Mouse (Mus musculus): ENCODE results near the gene Sdk1. TPM values are rescaled to one million over a fixed set of nuclear protein-coding genes. Genes with fewer than 3 reads are reported as not detected.

Gene Sdk1
- polyA plus RNA-seq, 1 experiment from 2014 or later, result 2.0 TPM

GRCm38 (mm10) chr5:141676371-141676770 lies 435.1 kb downstream of the Sdk1 start:
- Histone ChIP-seq H3K27ac (ENCODE audit: low read depth, low read length) (no peak overlapping the region), H3K27me3 (replicated peaks; ENCODE audit: control insufficient read depth, insufficient read depth, low read length) (no peaks in the 10 kb centered on the region), H3K9me3 (ENCODE audit: control insufficient read depth, low read length) (no peaks in the 10 kb centered on the region; the same call in 1 of the 2 replicates), H3K4me2 (ENCODE audit: low read length) (no peak overlapping the region), H3K4me3 (ENCODE audit: low read length) (no peak overlapping the region), H3K36me3 (ENCODE audit: control insufficient read depth, insufficient read depth, low read length) (no peaks in the 10 kb centered on the region), H3K4me1 (ENCODE audit: control insufficient read depth, insufficient read depth, low read depth, low read length) (no peaks in the 10 kb centered on the region), H3K9ac (ENCODE audit: low read depth, low read length) (no peak overlapping the region)
- 80% methylated on average over 1 of the region's 1 CpGs for WGBS
- no peak for ATAC-seq

- ATAC-seq, result no peak
- H3K27me3 ChIP-seq (replicated peaks; ENCODE audit: control insufficient read depth, insufficient read depth, low read length), result no peaks in the 10 kb centered on the region
- H3K9me3 ChIP-seq (ENCODE audit: control insufficient read depth, low read length), result no peaks in the 10 kb centered on the region; the same call in 1 of the 2 replicates
These were observed 435.7 kb downstream of the Sdk1 start for GRCm38 (mm10) chr5:141677034-141677433.

GRCm38 (mm10) chr5:141677841-141678240 lies 436.6 kb downstream of the Sdk1 start:
- Histone ChIP-seq H3K4me1 (ENCODE audit: control insufficient read depth, insufficient read depth, low read depth, low read length) (no peaks in the 10 kb centered on the region), H3K27me3 (replicated peaks; ENCODE audit: control insufficient read depth, insufficient read depth, low read length) (no peaks in the 10 kb centered on the region), H3K36me3 (ENCODE audit: control insufficient read depth, insufficient read depth, low read length) (no peaks in the 10 kb centered on the region), H3K9me3 (ENCODE audit: control insufficient read depth, low read length) (no peaks in the 10 kb centered on the region), H3K9ac (ENCODE audit: low read depth, low read length) (no peak overlapping the region), H3K27ac (ENCODE audit: low read depth, low read length) (no peak overlapping the region), H3K4me2 (ENCODE audit: low read length) (no peak overlapping the region), H3K4me3 (ENCODE audit: low read length) (no peak overlapping the region)
- WGBS, result 89% methylated on average over 8 of the region's 8 CpGs
- no peak for ATAC-seq

More at GRCm38 (mm10) chr5:141677034-141677433, 435.7 kb downstream of the Sdk1 start:
- Histone ChIP-seq H3K4me1 (ENCODE audit: control insufficient read depth, insufficient read depth, low read depth, low read length) (no peaks in the 10 kb centered on the region), H3K4me2 (ENCODE audit: low read length) (no peak overlapping the region), H3K36me3 (ENCODE audit: control insufficient read depth, insufficient read depth, low read length) (no peaks in the 10 kb centered on the region), H3K27ac (ENCODE audit: low read depth, low read length) (no peak overlapping the region), H3K4me3 (ENCODE audit: low read length) (no peak overlapping the region), H3K9ac (ENCODE audit: low read depth, low read length) (no peak overlapping the region)
- WGBS, result 92% methylated on average over 1 of the region's 1 CpGs

DNA sequence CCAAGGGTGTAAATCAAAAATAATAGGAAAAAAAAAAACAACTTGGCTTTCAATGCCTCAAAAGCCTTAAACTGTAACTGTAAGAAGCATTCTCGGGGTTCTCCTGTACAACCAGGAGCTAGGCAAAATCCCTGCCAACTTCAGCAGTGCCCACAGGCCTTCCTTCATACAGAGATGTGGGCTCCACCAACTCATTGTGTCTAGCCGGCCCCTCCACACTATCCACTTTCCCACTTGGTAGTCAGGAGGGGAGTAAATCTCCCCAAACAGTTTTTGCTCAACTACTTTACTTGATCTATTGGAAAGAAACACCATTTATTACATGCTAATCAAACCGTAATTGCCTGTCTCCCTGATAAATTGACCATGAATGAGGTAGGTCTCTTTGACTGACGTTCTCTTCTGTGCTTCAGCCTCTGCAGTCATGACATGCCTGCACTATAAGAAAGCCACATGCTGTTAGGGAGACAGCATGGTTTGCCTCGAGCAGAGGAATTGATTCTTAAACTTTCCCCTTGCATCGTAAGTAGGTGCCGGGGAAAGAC lies 445.7 kb downstream of the Sdk1 start:
- Histone ChIP-seq H3K9me3 (ENCODE audit: control insufficient read depth, low read length) (no peaks in the 10 kb centered on the region), H3K27ac (ENCODE audit: low read depth, low read length) (no peak overlapping the region), H3K4me1 (ENCODE audit: control insufficient read depth, insufficient read depth, low read depth, low read length) (no peaks in the 10 kb centered on the region; the same call in 1 of the 2 replicates), H3K4me2 (ENCODE audit: low read length) (no peak overlapping the region), H3K4me3 (ENCODE audit: low read length) (no peak overlapping the region), H3K9ac (ENCODE audit: low read depth, low read length) (no peak overlapping the region), H3K36me3 (ENCODE audit: control insufficient read depth, insufficient read depth, low read length) (no peaks in the 10 kb centered on the region), H3K27me3 (replicated peaks; ENCODE audit: control insufficient read depth, insufficient read depth, low read length) (no peaks in the 10 kb centered on the region)
- ATAC-seq, result no peak
- WGBS, result 35% methylated on average over 7 of the region's 7 CpGs

DNA sequence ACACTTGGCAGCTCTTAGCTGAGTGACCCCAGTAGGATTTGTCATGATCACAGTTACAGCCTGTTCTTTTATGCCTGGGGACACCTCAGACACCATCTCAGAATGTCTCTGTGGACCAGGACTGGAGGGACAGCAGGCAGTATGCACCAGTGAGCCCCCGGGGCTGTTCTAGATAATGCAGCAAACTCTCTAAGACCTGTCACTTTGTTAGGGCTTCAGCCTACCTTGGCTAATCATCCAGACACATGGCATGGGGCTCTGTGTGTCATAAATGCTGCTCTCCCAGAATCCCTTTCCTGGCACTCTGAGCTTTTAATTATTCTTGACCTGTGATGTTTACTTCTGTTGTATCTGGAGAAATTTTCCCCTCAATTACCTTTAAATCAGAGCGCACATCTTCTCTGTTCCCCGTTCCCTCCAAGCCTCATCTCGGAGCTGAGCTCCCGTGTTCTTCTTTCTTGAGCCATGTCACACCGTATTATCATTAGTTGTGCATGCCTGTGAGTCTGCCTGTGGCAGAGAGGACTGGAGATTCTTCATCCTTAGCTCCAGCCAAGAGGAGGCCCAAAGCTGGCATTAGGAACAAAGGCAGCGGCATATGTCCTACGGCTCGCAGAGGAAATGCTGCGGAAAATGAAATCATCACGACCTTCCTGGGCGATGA lies 448.3 kb downstream of the Sdk1 start:
- WGBS, result 67% methylated on average over 12 of the region's 12 CpGs
- Histone ChIP-seq H3K9me3 (ENCODE audit: control insufficient read depth, low read length) (no peaks in the 10 kb centered on the region), H3K4me2 (ENCODE audit: low read length) (no peak overlapping the region), H3K4me3 (ENCODE audit: low read length) (no peak overlapping the region), H3K9ac (ENCODE audit: low read depth, low read length) (no peak overlapping the region), H3K4me1 (ENCODE audit: control insufficient read depth, insufficient read depth, low read depth, low read length) (no peaks in the 10 kb centered on the region; the same call in 1 of the 2 replicates), H3K27ac (ENCODE audit: low read depth, low read length) (0 out of 2 replicates have a peak overlapping the region, but pooled peaks have one; percentile 11), H3K27me3 (replicated peaks; ENCODE audit: control insufficient read depth, insufficient read depth, low read length) (no peaks in the 10 kb centered on the region), H3K36me3 (ENCODE audit: control insufficient read depth, insufficient read depth, low read length) (no peaks in the 10 kb centered on the region)
- ATAC-seq, result peak; percentile 67; the same call in 1 of the 2 replicates

- Histone ChIP-seq H3K4me1 (ENCODE audit: control insufficient read depth, insufficient read depth, low read depth, low read length) (peaks cover 4% of the 10 kb centered on the region; the same call in 1 of the 2 replicates), H3K4me3 (ENCODE audit: low read length) (no peak overlapping the region), H3K9ac (ENCODE audit: low read depth, low read length) (no peak overlapping the region), H3K27me3 (replicated peaks; ENCODE audit: control insufficient read depth, insufficient read depth, low read length) (no peaks in the 10 kb centered on the region), H3K36me3 (ENCODE audit: control insufficient read depth, insufficient read depth, low read length) (no peaks in the 10 kb centered on the region), H3K4me2 (ENCODE audit: low read length) (no peak overlapping the region), H3K27ac (ENCODE audit: low read depth, low read length) (no peak overlapping the region), H3K9me3 (ENCODE audit: control insufficient read depth, low read length) (no peaks in the 10 kb centered on the region)
- WGBS, result 57% methylated on average over 7 of the region's 7 CpGs
- ATAC-seq, result peak; percentile 75
These were observed 450.2 kb downstream of the Sdk1 start for GRCm38 (mm10) chr5:141691482-141691975.

GRCm38 (mm10) chr5:141693716-141694115 lies 452.4 kb downstream of the Sdk1 start:
- WGBS, result 42% methylated on average over 6 of the region's 6 CpGs
- no peaks in the 10 kb centered on the region for H3K36me3 ChIP-seq (ENCODE audit: control insufficient read depth, insufficient read depth, low read length)
- peaks cover 4% of the 10 kb centered on the region; the same call in 1 of the 2 replicates for H3K4me1 ChIP-seq (ENCODE audit: control insufficient read depth, insufficient read depth, low read depth, low read length)
- no peaks in the 10 kb centered on the region for H3K27me3 ChIP-seq (replicated peaks; ENCODE audit: control insufficient read depth, insufficient read depth, low read length)
- no peak overlapping the region for H3K9ac ChIP-seq (ENCODE audit: low read depth, low read length)
- H3K27ac ChIP-seq (ENCODE audit: low read depth, low read length), result no peak overlapping the region
- no peaks in the 10 kb centered on the region for H3K9me3 ChIP-seq (ENCODE audit: control insufficient read depth, low read length)
- H3K4me3 ChIP-seq (ENCODE audit: low read length), result no peak overlapping the region
- ATAC-seq, result no peak
- H3K4me2 ChIP-seq (ENCODE audit: low read length), result no peak overlapping the region

DNA sequence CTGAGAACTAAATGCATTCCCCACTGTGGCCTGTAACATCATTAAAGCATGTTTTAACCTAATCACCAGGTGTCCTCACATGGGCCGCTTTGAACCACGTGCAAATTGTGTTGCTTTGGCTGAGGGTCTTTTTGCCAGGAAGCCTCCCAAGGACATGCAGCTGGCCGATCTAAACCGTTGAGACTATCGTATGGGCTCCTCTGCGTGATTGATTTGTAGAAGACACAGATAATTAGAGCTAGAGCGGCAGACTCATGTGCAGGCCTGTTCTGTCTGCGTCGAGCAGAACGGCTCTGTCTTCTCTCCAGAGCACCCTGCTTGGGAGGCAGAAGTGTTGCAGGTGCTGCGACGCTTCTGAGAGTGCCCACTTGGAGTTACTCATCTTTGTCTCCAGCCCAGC lies 453.6 kb downstream of the Sdk1 start:
- no peak overlapping the region for H3K4me2 ChIP-seq (ENCODE audit: low read length)
- WGBS, result 36% methylated on average over 12 of the region's 12 CpGs
- peaks cover 4% of the 10 kb centered on the region; the same call in 1 of the 2 replicates for H3K4me1 ChIP-seq (ENCODE audit: control insufficient read depth, insufficient read depth, low read depth, low read length)
- H3K27ac ChIP-seq (ENCODE audit: low read depth, low read length), result no peak overlapping the region
- H3K27me3 ChIP-seq (replicated peaks; ENCODE audit: control insufficient read depth, insufficient read depth, low read length), result no peaks in the 10 kb centered on the region
- ATAC-seq, result no peak
- no peak overlapping the region for H3K4me3 ChIP-seq (ENCODE audit: low read length)
- no peaks in the 10 kb centered on the region for H3K36me3 ChIP-seq (ENCODE audit: control insufficient read depth, insufficient read depth, low read length)
- H3K9me3 ChIP-seq (ENCODE audit: control insufficient read depth, low read length), result no peaks in the 10 kb centered on the region
- no peak overlapping the region for H3K9ac ChIP-seq (ENCODE audit: low read depth, low read length)

GRCm38 (mm10) chr5:141698406-141698805 lies 457.1 kb downstream of the Sdk1 start:
- Histone ChIP-seq H3K27me3 (replicated peaks; ENCODE audit: control insufficient read depth, insufficient read depth, low read length) (no peaks in the 10 kb centered on the region), H3K27ac (ENCODE audit: low read depth, low read length) (no peak overlapping the region), H3K4me3 (ENCODE audit: low read length) (no peak overlapping the region), H3K4me1 (ENCODE audit: control insufficient read depth, insufficient read depth, low read depth, low read length) (peaks cover 4% of the 10 kb centered on the region; the same call in 1 of the 2 replicates), H3K36me3 (ENCODE audit: control insufficient read depth, insufficient read depth, low read length) (no peaks in the 10 kb centered on the region), H3K9ac (ENCODE audit: low read depth, low read length) (no peak overlapping the region), H3K9me3 (ENCODE audit: control insufficient read depth, low read length) (no peaks in the 10 kb centered on the region), H3K4me2 (ENCODE audit: low read length) (no peak overlapping the region)
- WGBS, result 57% methylated on average over 3 of the region's 3 CpGs
- peak; percentile 58; the same call in 1 of the 2 replicates for ATAC-seq

Measured in hindbrain, embryonic 16.5 days (tissue).